Mouse (Mus musculus) forebrain, postnatal 0 days (tissue): ENCODE data around the gene H2-DMa. TPM values are rescaled to one million over a fixed set of nuclear protein-coding genes. Genes with fewer than 3 reads are reported as not detected.

Experiments
- ATAC-seq: fragments of 200-750 bp; cut with Nextera tagmentation; 2 replicates; pipeline ENCODE4 v1.8.0; 2017; ENCODE audit warnings: mild to moderate bottlenecking, moderate library complexity
- DNase-seq: peaks from one replicate; pipeline ENCODE4 v3.0.0-alpha.2; 2015
- H3K27ac ChIP-seq: fragments of 300-500 bp; sonication (generic); 2 replicates; pipeline ENCODE4 v1.5.1; 2014; ENCODE audit warnings: low read depth, mild to moderate bottlenecking, antibody characterized with exemption, low read length, moderate library complexity, mixed read lengths
- H3K27me3 ChIP-seq: fragments of 300-500 bp; sonication (generic); 2 replicates; pipeline ENCODE4 v1.6.1; 2014; ENCODE audit warnings: mild to moderate bottlenecking, low read length, mixed read lengths; ENCODE audit not compliant: insufficient read depth
- H3K36me3 ChIP-seq: fragments of 300-500 bp; sonication (generic); 2 replicates; pipeline ENCODE4 v1.6.1; 2014; ENCODE audit warnings: mild to moderate bottlenecking, moderate library complexity; ENCODE audit not compliant: insufficient read depth
- H3K4me1 ChIP-seq: fragments of 300-500 bp; sonication (generic); 2 replicates; pipeline ENCODE4 v1.6.1; 2014; ENCODE audit warnings: antibody characterized with exemption; ENCODE audit not compliant: insufficient read depth
- H3K4me2 ChIP-seq: fragments of 300-500 bp; sonication (generic); 2 replicates; pipeline ENCODE4 v1.6.1; 2014; ENCODE audit warnings: low read depth, mild to moderate bottlenecking, moderate library complexity
- H3K4me3 ChIP-seq: fragments of 300-500 bp; sonication (generic); 2 replicates; pipeline ENCODE4 v1.5.1; 2014; ENCODE audit warnings: low read depth, low read length, mixed read lengths
- H3K9ac ChIP-seq: fragments of 300-500 bp; sonication (generic); 2 replicates; pipeline ENCODE4 v1.6.1; 2014; ENCODE audit warnings: mild to moderate bottlenecking
- H3K9me3 ChIP-seq: fragments of 300-500 bp; sonication (generic); 2 replicates; pipeline ENCODE4 v1.6.1; 2016; ENCODE audit warnings: low read length
- CTCF ChIP-seq: sonication (generic); IDR thresholded peaks from 2 replicates; pipeline ENCODE4 v1.5.1; 2016; ENCODE audit warnings: antibody characterized with exemption, control low read depth, low read depth
- WGBS: fragments of 180-500 bp; shearing (Covaris S2); extraction: QIAGEN DNeasy Blood & Tissue Kit; methylation state at CpG from one replicate; pipeline ENCODE4 v1.1.7; 2014; 5-methylcytosine and 5-hydroxymethylcytosine counted together
- polyA plus RNA-seq: library from polyadenylated mRNA; unstranded; fragments of >200 nt; fragmentation: Nextera tagmentation; extraction: Ambion mirVana; gene quantifications from 2 replicates; pipeline ENCODE4 v1.2.1, GENCODE M21; 2015
- total RNA-seq: library from RNA; depleted of rRNA; stranded (reverse); fragments of >200 nt; gene quantifications from 2 replicates; pipeline ENCODE4 v1.2.3, GENCODE M21; 2014

Gene H2-DMa
- total and polyA plus RNA-seq, 2 experiments from 2014 or later = 23.5 to 25.7 TPM

GRCm38 (mm10) chr17:34123518-34123917 lies 4.2 kb downstream of the H2-DMa start:
- H3K9me3 ChIP-seq = no peaks in the 10 kb centered on the region
- no peak for ATAC-seq
- peak overlapping the region; percentile 87; the same call in 1 of the 2 replicates for H3K9ac ChIP-seq
- H3K4me3 ChIP-seq = peak overlapping the region; percentile 59
- 1% methylated on average over 2 of the region's 2 CpGs for WGBS
- DNase-seq = no peak
- TF ChIP-seq CTCF = no peak
- peak overlapping the region; percentile 88 for H3K4me2 ChIP-seq
- H3K4me1 ChIP-seq = 0 out of 2 replicates have a peak, but pooled peaks cover 5% of the 10 kb centered on the region
- no peaks in the 10 kb centered on the region for H3K27me3 ChIP-seq
- H3K27ac ChIP-seq = peak overlapping the region; percentile 24; the same call in 1 of the 2 replicates
- peaks cover 5% of the 10 kb centered on the region; the same call in 1 of the 2 replicates for H3K36me3 ChIP-seq

GRCm38 (mm10) chr17:34124649-34125048 lies 5.3 kb downstream of the H2-DMa start:
- Histone ChIP-seq H3K9me3 (no peaks in the 10 kb centered on the region), H3K27ac (no peak overlapping the region), H3K4me1 (0 out of 2 replicates have a peak, but pooled peaks cover 5% of the 10 kb centered on the region), H3K9ac (no peak overlapping the region), H3K4me2 (no peak overlapping the region), H3K36me3 (no peaks in the 10 kb centered on the region), H3K27me3 (no peaks in the 10 kb centered on the region), H3K4me3 (no peak overlapping the region)
- no peak for TF ChIP-seq CTCF
- 88% methylated on average over 6 of the region's 6 CpGs for WGBS
- ATAC-seq (no peak), DNase-seq (no peak)

- Histone ChIP-seq H3K4me2 (no peak overlapping the region), H3K9me3 (no peaks in the 10 kb centered on the region), H3K4me1 (0 out of 2 replicates have a peak, but pooled peaks cover 5% of the 10 kb centered on the region), H3K27ac (no peak overlapping the region), H3K9ac (no peak overlapping the region), H3K4me3 (no peak overlapping the region), H3K27me3 (no peaks in the 10 kb centered on the region), H3K36me3 (no peaks in the 10 kb centered on the region)
- 59% methylated on average over 9 of the region's 9 CpGs for WGBS
- no peak for TF ChIP-seq CTCF
- no peak for DNase-seq
- no peak for ATAC-seq
These were observed 7.6 kb downstream of the H2-DMa start for GRCm38 (mm10) chr17:34126826-34127420.

GRCm38 (mm10) chr17:34127475-34127874 lies 8.1 kb downstream of the H2-DMa start:
- H3K4me3 ChIP-seq = no peak overlapping the region
- TF ChIP-seq CTCF = no peak
- H3K36me3 ChIP-seq = no peaks in the 10 kb centered on the region
- H3K27ac ChIP-seq = no peak overlapping the region
- H3K9me3 ChIP-seq = no peaks in the 10 kb centered on the region
- DNase-seq = no peak
- ATAC-seq = no peak
- no peak overlapping the region for H3K4me2 ChIP-seq
- WGBS = 31% methylated on average over 6 of the region's 6 CpGs
- H3K4me1 ChIP-seq = 0 out of 2 replicates have a peak, but pooled peaks cover 5% of the 10 kb centered on the region
- H3K27me3 ChIP-seq = no peaks in the 10 kb centered on the region
- no peak overlapping the region for H3K9ac ChIP-seq

- Histone ChIP-seq H3K4me3 (no peak overlapping the region), H3K27ac (peak overlapping the region; percentile 57), H3K9ac (peak overlapping the region; percentile 14; the same call in 1 of the 2 replicates), H3K4me2 (peak overlapping the region; percentile 33), H3K27me3 (no peaks in the 10 kb centered on the region), H3K9me3 (no peaks in the 10 kb centered on the region), H3K36me3 (no peaks in the 10 kb centered on the region), H3K4me1 (0 out of 2 replicates have a peak, but pooled peaks cover 5% of the 10 kb centered on the region)
- peak; percentile 53 for TF ChIP-seq CTCF
- no peak for DNase-seq
- peak; percentile 76 for ATAC-seq
- WGBS = 17% methylated on average over 13 of the region's 13 CpGs
These were observed 9.1 kb downstream of the H2-DMa start for GRCm38 (mm10) chr17:34128264-34128937.

- Histone ChIP-seq H3K9me3 (no peaks in the 10 kb centered on the region), H3K9ac (peak overlapping the region; percentile 14; the same call in 1 of the 2 replicates), H3K4me2 (peak overlapping the region; percentile 33), H3K27ac (peak overlapping the region; percentile 57), H3K4me3 (no peak overlapping the region), H3K36me3 (no peaks in the 10 kb centered on the region), H3K27me3 (no peaks in the 10 kb centered on the region), H3K4me1 (no peaks in the 10 kb centered on the region)
- DNase-seq (no peak), ATAC-seq (peak; percentile 30; the same call in 1 of the 2 replicates)
- peak; percentile 39 for TF ChIP-seq CTCF
- WGBS = 21% methylated on average over 18 of the region's 18 CpGs
These were observed 9.8 kb downstream of the H2-DMa start for GRCm38 (mm10) chr17:34128944-34129791.
